Mouse (Mus musculus) erythroblast, adult 5-6 weeks (primary cell): ENCODE results near the gene 4930562C15Rik. TPM values are rescaled to one million over a fixed set of nuclear protein-coding genes. Genes with fewer than 3 reads are reported as not detected.

Experiments used
- ATAC-seq: replicated peaks from 2 replicates; pipeline ENCODE4 v1.8.0; 2016; ENCODE audit warnings: moderate number of reproducible peaks, mild to moderate bottlenecking, moderate TSS enrichment, inconsistent platforms; ENCODE audit not compliant: poor library complexity, low FRiP score, severe bottlenecking
- total RNA-seq, 2 experiments: library from RNA; stranded (forward) in 1 of 2; stranded (reverse) in 1 of 2; fragments of 150-400 nt in 1 of 2; fragments of 200-764, 138-1000 nt in 1 of 2; gene quantifications; 2 replicates each; pipeline versions ENCODE4 v1.2.3 to v1.2.4; 2015 to 2017; ENCODE audit warnings: low replicate concordance in 2 of 2

The 4930562C15Rik gene
- total RNA-seq, 2 experiments from 2014 or later: not detected

GRCm38 (mm10) chr16:4885760-4886689 is 50.8 kb downstream of the 4930562C15Rik start, which contains the start of gene Mgrn1:
Gene Mgrn1 (plus strand): TSS chr16:4886249.
- ATAC-seq: peak; percentile 83

GRCm38 (mm10) chr16:4886690-4887020 is 51.4 kb downstream of the 4930562C15Rik start:
- no peak for ATAC-seq

GRCm38 (mm10) chr16:4890201-4890709 is 55.0 kb downstream of the 4930562C15Rik start:
- ATAC-seq: no peak

- ATAC-seq: no peak
Measured at GRCm38 (mm10) chr16:4892171-4892570, 57.0 kb downstream of the 4930562C15Rik start.

GRCm38 (mm10) chr16:4894201-4894908 is 59.1 kb downstream of the 4930562C15Rik start:
- no peak for ATAC-seq

GRCm38 (mm10) chr16:4896249-4897027 is 61.2 kb downstream of the 4930562C15Rik start:
- ATAC-seq: no peak

GRCm38 (mm10) chr16:4897146-4897730 is 62.0 kb downstream of the 4930562C15Rik start:
- no peak for ATAC-seq

GRCm38 (mm10) chr16:4898881-4899280 is 63.7 kb downstream of the 4930562C15Rik start:
- ATAC-seq: no peak

GRCm38 (mm10) chr16:4899711-4900110 is 64.5 kb downstream of the 4930562C15Rik start:
- ATAC-seq: no peak

- no peak for ATAC-seq
Measured at GRCm38 (mm10) chr16:4901167-4901566, 66.0 kb downstream of the 4930562C15Rik start.

- no peak for ATAC-seq
Measured at GRCm38 (mm10) chr16:4902390-4902789, 67.2 kb downstream of the 4930562C15Rik start.

- ATAC-seq: no peak
Measured at GRCm38 (mm10) chr16:4903491-4904102, 68.4 kb downstream of the 4930562C15Rik start.

- no peak for ATAC-seq
Measured at GRCm38 (mm10) chr16:4904878-4905277, 69.7 kb downstream of the 4930562C15Rik start.

- ATAC-seq: no peak
Measured at GRCm38 (mm10) chr16:4905591-4905990, 70.4 kb downstream of the 4930562C15Rik start.

GRCm38 (mm10) chr16:4906559-4906958 is 71.3 kb downstream of the 4930562C15Rik start:
- ATAC-seq: no peak

GRCm38 (mm10) chr16:4907386-4907785 is 72.2 kb downstream of the 4930562C15Rik start:
- ATAC-seq: no peak

GRCm38 (mm10) chr16:4907972-4908371 is 72.8 kb downstream of the 4930562C15Rik start:
- no peak for ATAC-seq

- ATAC-seq: no peak
Measured at GRCm38 (mm10) chr16:4909745-4910144, 74.5 kb downstream of the 4930562C15Rik start.

GRCm38 (mm10) chr16:4910758-4911157 is 75.5 kb downstream of the 4930562C15Rik start:
- no peak for ATAC-seq
